Mouse (Mus musculus): ENCODE results near the gene Hcfc1r1. TPM values are rescaled to one million over a fixed set of nuclear protein-coding genes. Genes with fewer than 3 reads are reported as not detected.

Gene Hcfc1r1
- total RNA-seq (2021) = 100 to 1,000 TPM; 119 to 126 TPM

GRCm38 (mm10) chr17:23673424-23674073 is at the start of gene Hcfc1r1, which contains the start of gene Thoc6:
Gene Hcfc1r1, plus strand, starts transcription at chr17:23673596.
Gene Thoc6, minus strand, starts transcription at chr17:23673882.
- DNase-seq = peak; percentile 93
- intact Hi-C loops (cut with DNase I) = no loop called here

GRCm38 (mm10) chr17:23627813-23628212 is 45.6 kb upstream of the Hcfc1r1 start:
- DNase-seq = no peak
- intact Hi-C loops (cut with DNase I) = no loop called here

GRCm38 (mm10) chr17:23630195-23631020 is 43.0 kb upstream of the Hcfc1r1 start:
- intact Hi-C loops (cut with DNase I) = no loop called here
- DNase-seq = peak; percentile 83

- DNase-seq = peak; percentile 22
- intact Hi-C loops (cut with DNase I) = no loop called here
These were observed 42.2 kb upstream of the Hcfc1r1 start for GRCm38 (mm10) chr17:23631241-23631640.

GRCm38 (mm10) chr17:23644613-23645495 is 28.5 kb upstream of the Hcfc1r1 start, which contains the start of gene Mmp25:
Gene Mmp25, minus strand, starts transcription at chr17:23645277.
- intact Hi-C loops (cut with DNase I) = no loop called here
- DNase-seq = peak; percentile 32

- DNase-seq = no peak
- intact Hi-C loops (cut with DNase I) = no loop called here
These were observed 27.5 kb upstream of the Hcfc1r1 start for GRCm38 (mm10) chr17:23645894-23646293.

- DNase-seq = no peak
- intact Hi-C loops (cut with DNase I) = no loop called here
These were observed 22.0 kb upstream of the Hcfc1r1 start for GRCm38 (mm10) chr17:23651363-23651762.

GRCm38 (mm10) chr17:23653324-23653723 is 20.1 kb upstream of the Hcfc1r1 start:
- intact Hi-C loops (cut with DNase I) = no loop called here
- no peak for DNase-seq

GRCm38 (mm10) chr17:23654001-23654400 is 19.4 kb upstream of the Hcfc1r1 start:
- no peak for DNase-seq
- intact Hi-C loops (cut with DNase I) = no loop called here

- intact Hi-C loops (cut with DNase I) = no loop called here
- no peak for DNase-seq
These were observed 19.0 kb upstream of the Hcfc1r1 start for GRCm38 (mm10) chr17:23654410-23654809.

- DNase-seq = no peak
- intact Hi-C loops (cut with DNase I) = no loop called here
These were observed 14.9 kb upstream of the Hcfc1r1 start for GRCm38 (mm10) chr17:23658450-23658849.

GRCm38 (mm10) chr17:23660117-23660875 is 13.1 kb upstream of the Hcfc1r1 start, which contains the start of gene Bicdl2:
Gene Bicdl2, plus strand, starts transcription at chr17:23660506.
- intact Hi-C loops (cut with DNase I) = no loop called here
- DNase-seq = no peak

GRCm38 (mm10) chr17:23660876-23661200 is 12.6 kb upstream of the Hcfc1r1 start:
- intact Hi-C loops (cut with DNase I) = no loop called here
- DNase-seq = no peak

GRCm38 (mm10) chr17:23661526-23661925 is 11.9 kb upstream of the Hcfc1r1 start:
- DNase-seq = no peak
- intact Hi-C loops (cut with DNase I) = no loop called here

- intact Hi-C loops (cut with DNase I) = no loop called here
- DNase-seq = no peak
These were observed 8.8 kb upstream of the Hcfc1r1 start for GRCm38 (mm10) chr17:23664556-23665021.

GRCm38 (mm10) chr17:23665511-23665910 is 7.9 kb upstream of the Hcfc1r1 start:
- intact Hi-C loops (cut with DNase I) = no loop called here
- DNase-seq = no peak

- intact Hi-C loops (cut with DNase I) = no loop called here
- DNase-seq = no peak
These were observed 2.8 kb upstream of the Hcfc1r1 start for GRCm38 (mm10) chr17:23670516-23671074.

- intact Hi-C loops (cut with DNase I) = no loop called here
- no peak for DNase-seq
These were observed 1.9 kb upstream of the Hcfc1r1 start for GRCm38 (mm10) chr17:23671519-23671918.

- DNase-seq = no peak
- intact Hi-C loops (cut with DNase I) = no loop called here
These were observed 635 bp upstream of the Hcfc1r1 start for GRCm38 (mm10) chr17:23672761-23673160.
